Mouse (Mus musculus) forebrain, embryonic 14.5 days (tissue): ENCODE data around the gene Gm10337. TPM values are rescaled to one million over a fixed set of nuclear protein-coding genes. Genes with fewer than 3 reads are reported as not detected.
A peak's percentile ranks its signal among the peaks of the same experiment; 100 is the strongest.

Experiments used
- ATAC-seq: fragments of 200-750 bp; cut with Nextera tagmentation; 2 replicates; pipeline ENCODE4 v1.8.0; 2017; ENCODE audit warnings: mild to moderate bottlenecking, moderate library complexity
- DNase-seq: peaks from one replicate; pipeline ENCODE4 v3.0.0-alpha.2; 2015; ENCODE audit warnings: low spot score
- H3K27ac ChIP-seq: fragments of 300-500 bp; sonication (generic); 2 replicates; pipeline ENCODE4 v1.5.1; 2014; ENCODE audit warnings: low read depth, mild to moderate bottlenecking, control low read depth, low read length, moderate library complexity
- H3K27me3 ChIP-seq: fragments of 300-500 bp; sonication (generic); replicated peaks from 2 replicates; pipeline ENCODE4 v1.6.1; 2014; ENCODE audit warnings: low read length, control low read depth, mixed read lengths; ENCODE audit not compliant: control insufficient read depth, insufficient read depth
- H3K36me3 ChIP-seq: fragments of 300-500 bp; sonication (generic); 2 replicates; pipeline ENCODE4 v1.6.1; 2014; ENCODE audit warnings: low read length, control low read depth; ENCODE audit not compliant: control insufficient read depth, insufficient read depth
- H3K4me1 ChIP-seq: fragments of 300-500 bp; sonication (generic); 2 replicates; pipeline ENCODE4 v1.6.1; 2014; ENCODE audit warnings: antibody characterized with exemption, low read length, control low read depth; ENCODE audit not compliant: control insufficient read depth, insufficient read depth
- H3K4me2 ChIP-seq: fragments of 300-500 bp; sonication (generic); 2 replicates; pipeline ENCODE4 v1.6.1; 2014; ENCODE audit warnings: mild to moderate bottlenecking, control low read depth, low read length
- H3K4me3 ChIP-seq: fragments of 300-500 bp; sonication (generic); 2 replicates; pipeline ENCODE4 v1.5.1; 2014; ENCODE audit warnings: low read depth, low read length, control low read depth
- H3K9ac ChIP-seq: fragments of 300-500 bp; sonication (generic); 2 replicates; pipeline ENCODE4 v1.6.1; 2014; ENCODE audit warnings: mild to moderate bottlenecking, low read length, control low read depth, moderate library complexity
- H3K9me3 ChIP-seq: fragments of 300-500 bp; sonication (generic); replicated peaks from 2 replicates; pipeline ENCODE4 v1.6.1; 2016; ENCODE audit warnings: low read length, control low read depth, mixed read lengths; ENCODE audit not compliant: control insufficient read depth
- WGBS: fragments of 180-500 bp; shearing (Covaris S2); extraction: QIAGEN DNeasy Blood & Tissue Kit; methylation state at CpG from one replicate; pipeline ENCODE4 v1.1.7; 2014; 5-methylcytosine and 5-hydroxymethylcytosine counted together
- polyA plus RNA-seq: library from polyadenylated mRNA; unstranded; fragments of >200 nt; fragmentation: Nextera tagmentation; extraction: Ambion mirVana; gene quantifications from 2 replicates; pipeline ENCODE4 v1.2.1, GENCODE M21; 2014

The Gm10337 gene
- polyA plus RNA-seq, 1 experiment from 2014 or later, result not detected

DNA sequence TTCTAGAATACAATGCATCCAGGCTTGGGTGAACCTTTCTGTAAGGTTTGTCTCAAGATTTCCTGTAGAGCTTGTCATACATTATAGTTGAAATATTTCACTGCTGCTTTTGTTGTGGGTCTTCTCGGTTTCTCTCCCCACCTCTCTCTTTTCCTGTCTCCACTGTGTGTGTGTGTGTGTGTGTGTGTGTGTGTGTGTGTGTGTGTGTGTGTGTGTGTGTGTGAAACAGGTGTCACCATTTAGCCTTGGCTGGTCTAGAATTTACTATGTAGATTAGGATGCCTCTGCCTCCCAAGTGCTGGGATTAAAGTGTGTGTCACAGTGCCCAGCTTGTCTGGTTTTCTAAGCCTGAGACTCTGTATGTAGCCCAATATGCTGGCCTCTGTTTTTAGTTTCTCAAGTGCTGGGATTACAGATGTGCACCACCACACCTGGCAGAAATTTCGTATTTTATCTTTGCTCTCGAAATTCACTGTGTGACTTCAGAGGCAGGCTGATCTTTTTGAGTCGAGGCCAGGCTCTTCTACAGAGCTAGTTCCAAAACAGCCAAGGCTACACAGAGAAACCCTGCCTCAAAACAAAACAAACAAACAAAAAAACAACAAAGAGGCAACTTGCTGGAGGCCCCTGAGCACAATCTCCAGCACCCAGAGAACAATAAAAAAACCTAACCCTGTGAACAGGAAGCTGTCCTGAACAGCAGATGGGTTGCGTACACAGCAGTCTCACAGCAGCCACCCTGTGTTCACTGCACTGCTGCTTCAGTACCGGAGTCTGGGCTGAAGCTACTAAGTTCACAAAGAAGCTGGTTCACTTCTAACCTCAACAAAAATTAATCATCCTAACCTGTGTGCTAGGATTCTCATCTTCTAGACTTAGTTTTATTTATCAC lies 22.8 kb downstream of the Gm10337 start:
- 88% methylated on average over 6 of the region's 6 CpGs for WGBS
- no peak for DNase-seq
- Histone ChIP-seq H3K9me3 (no peaks in the 10 kb centered on the region), H3K27ac (no peak overlapping the region), H3K9ac (no peak overlapping the region), H3K4me2 (no peak overlapping the region), H3K27me3 (no peaks in the 10 kb centered on the region), H3K4me3 (no peak overlapping the region), H3K36me3 (peaks cover 68% of the 10 kb centered on the region), H3K4me1 (no peaks in the 10 kb centered on the region)
- no peak for ATAC-seq

DNA sequence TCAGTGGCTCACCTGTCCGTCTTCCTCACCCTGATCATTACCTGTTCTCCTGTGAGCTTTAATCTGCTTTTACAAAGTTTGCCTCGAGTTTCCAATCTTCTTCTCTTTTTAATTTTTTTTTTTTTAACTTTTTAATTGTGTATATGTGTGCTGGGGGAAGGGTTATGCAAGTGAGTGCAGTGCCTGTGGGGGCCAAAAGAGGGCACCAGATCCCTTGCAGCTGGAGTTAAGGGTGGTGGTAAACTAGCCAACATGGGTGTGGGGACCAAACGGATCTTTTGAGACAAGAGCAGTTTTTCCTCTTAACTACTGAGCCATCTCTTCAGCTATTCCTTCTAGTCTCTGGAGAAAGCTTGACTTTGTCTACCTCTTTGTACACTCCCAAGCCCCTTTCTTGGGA lies 24.4 kb downstream of the Gm10337 start:
- Histone ChIP-seq H3K27me3 (no peaks in the 10 kb centered on the region), H3K9me3 (no peaks in the 10 kb centered on the region), H3K27ac (no peak overlapping the region), H3K4me3 (no peak overlapping the region), H3K4me1 (no peaks in the 10 kb centered on the region), H3K9ac (no peak overlapping the region), H3K36me3 (peaks cover 67% of the 10 kb centered on the region), H3K4me2 (no peak overlapping the region)
- 81% methylated on average over 3 of the region's 3 CpGs for WGBS
- no peak for DNase-seq
- ATAC-seq, result no peak

GRCm38 (mm10) chr15:102528396-102528795 lies 24.9 kb downstream of the Gm10337 start:
- no peak overlapping the region for H3K27ac ChIP-seq
- H3K4me2 ChIP-seq, result no peak overlapping the region
- peaks cover 71% of the 10 kb centered on the region for H3K36me3 ChIP-seq
- 95% methylated on average over 1 of the region's 1 CpGs for WGBS
- no peaks in the 10 kb centered on the region for H3K4me1 ChIP-seq
- H3K9ac ChIP-seq, result no peak overlapping the region
- no peak for DNase-seq
- no peaks in the 10 kb centered on the region for H3K9me3 ChIP-seq
- no peak overlapping the region for H3K4me3 ChIP-seq
- H3K27me3 ChIP-seq, result no peaks in the 10 kb centered on the region
- no peak for ATAC-seq

DNA sequence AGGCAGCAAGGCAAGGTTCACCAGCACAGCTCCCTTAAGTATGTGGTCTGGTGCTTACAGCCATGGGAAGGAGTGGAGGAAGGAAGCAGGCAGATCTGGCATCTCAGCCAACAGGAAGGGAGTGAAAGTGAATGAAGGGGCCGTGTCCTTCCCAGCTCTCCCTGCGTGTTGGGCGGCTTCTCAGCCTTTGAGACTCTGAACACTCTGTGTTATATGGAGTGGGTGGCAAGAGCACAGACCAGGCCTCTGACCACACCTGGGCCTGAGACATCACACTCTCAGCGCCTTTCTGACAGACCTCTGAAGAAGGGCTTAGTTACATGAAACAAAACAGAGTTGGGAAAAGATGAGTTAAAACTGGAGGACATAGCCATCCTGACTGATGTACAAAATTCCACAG lies 27.0 kb downstream of the Gm10337 start:
- DNase-seq (no peak), ATAC-seq (no peak)
- Histone ChIP-seq H3K4me3 (no peak overlapping the region), H3K4me1 (no peaks in the 10 kb centered on the region), H3K27me3 (no peaks in the 10 kb centered on the region), H3K9ac (no peak overlapping the region), H3K36me3 (peaks cover 68% of the 10 kb centered on the region), H3K9me3 (no peaks in the 10 kb centered on the region), H3K27ac (no peak overlapping the region), H3K4me2 (no peak overlapping the region)
- 86% methylated on average over 4 of the region's 4 CpGs for WGBS

- H3K27me3 ChIP-seq, result no peaks in the 10 kb centered on the region
- peaks cover 74% of the 10 kb centered on the region for H3K36me3 ChIP-seq
- DNase-seq, result no peak
- no peak overlapping the region for H3K27ac ChIP-seq
- ATAC-seq, result no peak
- no peaks in the 10 kb centered on the region for H3K9me3 ChIP-seq
- no peak overlapping the region for H3K4me2 ChIP-seq
- no peak overlapping the region for H3K9ac ChIP-seq
- H3K4me3 ChIP-seq, result no peak overlapping the region
- no peaks in the 10 kb centered on the region for H3K4me1 ChIP-seq
- WGBS, result 94% methylated on average over 4 of the region's 4 CpGs
Measured at GRCm38 (mm10) chr15:102531586-102531985, 28.1 kb downstream of the Gm10337 start.

DNA sequence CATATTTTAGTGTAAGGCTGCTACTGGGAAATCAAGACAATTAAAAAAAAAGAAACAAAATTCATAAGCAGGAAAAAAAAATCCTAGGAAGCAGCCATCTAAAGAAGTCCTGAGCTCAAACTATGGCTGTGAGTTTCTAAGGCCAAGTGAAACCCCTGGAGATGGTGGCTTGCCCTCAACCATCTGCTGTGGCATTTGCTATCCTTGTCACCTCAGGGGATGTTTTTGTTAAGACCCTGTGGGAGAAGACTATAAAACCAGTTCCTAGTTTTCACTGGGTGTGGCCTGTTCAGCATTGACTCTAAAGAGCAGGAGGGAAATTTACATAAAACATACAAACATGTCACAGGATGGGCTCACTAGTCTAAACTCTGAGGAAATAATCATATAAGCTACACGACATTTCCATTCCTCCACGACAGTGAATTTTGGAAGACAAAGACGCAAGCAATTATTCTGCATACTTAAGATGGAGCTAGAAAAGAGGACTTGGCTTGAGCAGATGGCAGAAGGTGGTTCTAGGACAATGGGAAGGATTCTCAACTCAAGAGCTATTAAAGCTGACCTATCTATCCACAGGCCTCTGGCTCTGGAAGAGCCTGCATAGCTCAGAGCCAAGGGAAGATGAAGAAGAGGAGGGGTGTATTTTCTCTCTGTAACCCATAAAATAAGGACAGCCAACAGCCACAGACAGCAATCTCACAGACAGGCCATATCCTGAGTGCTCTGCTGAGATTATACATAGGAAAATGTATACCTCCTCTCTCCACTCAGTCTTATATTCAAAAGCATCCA lies 28.8 kb downstream of the Gm10337 start:
- H3K36me3 ChIP-seq, result peaks cover 78% of the 10 kb centered on the region
- ATAC-seq, result no peak
- no peak overlapping the region for H3K4me2 ChIP-seq
- H3K4me1 ChIP-seq, result no peaks in the 10 kb centered on the region
- no peak overlapping the region for H3K4me3 ChIP-seq
- no peak for DNase-seq
- H3K9ac ChIP-seq, result no peak overlapping the region
- no peaks in the 10 kb centered on the region for H3K27me3 ChIP-seq
- WGBS, result 84% methylated on average over 3 of the region's 3 CpGs
- H3K27ac ChIP-seq, result no peak overlapping the region
- no peaks in the 10 kb centered on the region for H3K9me3 ChIP-seq

DNA sequence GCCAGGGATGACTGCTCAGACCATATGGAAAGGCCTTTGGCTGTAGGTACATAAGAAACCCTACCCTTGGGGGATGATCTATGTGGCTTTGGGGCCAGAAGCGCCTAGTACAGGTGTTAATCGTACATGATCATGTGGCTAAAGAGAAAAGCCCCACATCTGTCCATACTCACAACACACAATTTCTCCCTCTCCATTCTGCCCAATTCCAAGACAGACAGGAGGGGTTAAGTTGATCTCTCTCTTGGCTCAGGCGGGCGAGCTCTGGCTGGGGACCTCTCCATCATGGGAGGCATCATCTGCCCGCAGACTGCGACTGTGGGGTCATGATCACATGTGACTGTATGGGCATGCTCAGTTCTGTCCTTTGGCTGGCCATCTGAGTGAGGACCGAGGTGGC lies 30.4 kb downstream of the Gm10337 start:
- Histone ChIP-seq H3K27me3 (no peaks in the 10 kb centered on the region), H3K9ac (no peak overlapping the region), H3K4me1 (no peaks in the 10 kb centered on the region), H3K9me3 (no peaks in the 10 kb centered on the region), H3K4me2 (no peak overlapping the region), H3K36me3 (peaks cover 77% of the 10 kb centered on the region), H3K27ac (no peak overlapping the region), H3K4me3 (no peak overlapping the region)
- ATAC-seq, result no peak
- DNase-seq, result no peak
- 93% methylated on average over 7 of the region's 7 CpGs for WGBS

DNA sequence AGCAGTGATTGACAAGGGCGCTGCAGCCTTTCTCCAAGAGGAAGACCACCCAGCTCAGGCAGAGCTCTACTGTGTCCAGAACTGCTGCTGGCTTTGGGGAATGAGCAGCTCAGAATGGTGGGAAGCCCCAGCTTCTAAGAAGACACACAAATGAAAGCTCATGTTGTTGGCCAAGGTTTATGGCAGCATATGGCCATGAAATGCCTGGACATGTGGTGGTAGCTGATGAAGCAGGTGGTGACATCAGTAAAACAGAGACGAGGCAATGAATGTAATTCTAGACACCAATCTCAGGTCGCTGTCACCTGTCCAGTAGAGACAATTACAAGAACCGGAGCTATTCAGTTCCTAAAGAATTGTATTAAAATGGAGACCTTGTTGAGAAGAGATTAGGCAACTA lies 41.3 kb downstream of the Gm10337 start:
- H3K4me2 ChIP-seq, result no peak overlapping the region
- WGBS, result 77% methylated on average over 4 of the region's 4 CpGs
- no peak overlapping the region for H3K9ac ChIP-seq
- H3K4me3 ChIP-seq, result no peak overlapping the region
- no peaks in the 10 kb centered on the region for H3K27me3 ChIP-seq
- ATAC-seq (no peak), DNase-seq (peak; percentile 54)
- H3K36me3 ChIP-seq, result peaks cover 37% of the 10 kb centered on the region
- H3K4me1 ChIP-seq, result peaks cover 11% of the 10 kb centered on the region; the same call in 1 of the 2 replicates
- no peaks in the 10 kb centered on the region for H3K9me3 ChIP-seq
- H3K27ac ChIP-seq, result no peak overlapping the region

GRCm38 (mm10) chr15:102546246-102546645 lies 42.7 kb downstream of the Gm10337 start:
- peaks cover 11% of the 10 kb centered on the region; the same call in 1 of the 2 replicates for H3K4me1 ChIP-seq
- no peak overlapping the region for H3K4me3 ChIP-seq
- ATAC-seq (no peak), DNase-seq (no peak)
- peak overlapping the region; percentile 89 for H3K27ac ChIP-seq
- no peaks in the 10 kb centered on the region for H3K27me3 ChIP-seq
- no peaks in the 10 kb centered on the region for H3K9me3 ChIP-seq
- H3K36me3 ChIP-seq, result peaks cover 27% of the 10 kb centered on the region
- H3K4me2 ChIP-seq, result no peak overlapping the region
- no peak overlapping the region for H3K9ac ChIP-seq
- 76% methylated on average over 3 of the region's 3 CpGs for WGBS
